Mouse (Mus musculus) cerebellum, adult 2 months (tissue): ENCODE measurements around the gene Trim69.

Source experiments
- CTCF ChIP-seq: fragments of 200-500 bp; IDR thresholded peaks from 2 replicates; pipeline ENCODE4 v1.5.1; 2011; ENCODE audit warnings: low read depth, mild to moderate bottlenecking, control low read depth, low read length, moderate library complexity, borderline replicate concordance; ENCODE audit not compliant: insufficient read depth
- POLR2A ChIP-seq: fragments of 200-500 bp; IDR thresholded peaks from 2 replicates; pipeline ENCODE4 v1.6.1; 2011; ENCODE audit warnings: low read length, control low read depth, borderline replicate concordance; ENCODE audit not compliant: insufficient read depth

- TF ChIP-seq POLR2A (no peak), CTCF (no peak)
These were observed 33.6 kb upstream of the Trim69 start for GRCm38 (mm10) chr2:122126765-122127347.
